Mouse (Mus musculus) bone marrow, adult 2 months (tissue): ENCODE results near the gene Spocd1.

Source experiments
- CTCF ChIP-seq: fragments of 200-500 bp; IDR thresholded peaks from 2 replicates; pipeline ENCODE4 v1.5.1; 2011; ENCODE audit warnings: low read length, control low read depth; ENCODE audit not compliant: control insufficient read depth, insufficient read depth
- POLR2A ChIP-seq: fragments of 200-500 bp; IDR thresholded peaks from 2 replicates; pipeline ENCODE4 v1.6.1; 2011; ENCODE audit warnings: low read depth, mild to moderate bottlenecking, control low read depth, low read length, borderline replicate concordance; ENCODE audit not compliant: control insufficient read depth

GRCm38 (mm10) chr4:129884041-129884930 lies 44.8 kb upstream of the Spocd1 start:
- TF ChIP-seq POLR2A = peak; percentile 58; the same call in 1 of the 2 replicates
- peak; percentile 5; the same call in 1 of the 2 replicates for TF ChIP-seq CTCF
